Mouse (Mus musculus): ENCODE data around the gene Lrig2.

The Lrig2 gene

DNA sequence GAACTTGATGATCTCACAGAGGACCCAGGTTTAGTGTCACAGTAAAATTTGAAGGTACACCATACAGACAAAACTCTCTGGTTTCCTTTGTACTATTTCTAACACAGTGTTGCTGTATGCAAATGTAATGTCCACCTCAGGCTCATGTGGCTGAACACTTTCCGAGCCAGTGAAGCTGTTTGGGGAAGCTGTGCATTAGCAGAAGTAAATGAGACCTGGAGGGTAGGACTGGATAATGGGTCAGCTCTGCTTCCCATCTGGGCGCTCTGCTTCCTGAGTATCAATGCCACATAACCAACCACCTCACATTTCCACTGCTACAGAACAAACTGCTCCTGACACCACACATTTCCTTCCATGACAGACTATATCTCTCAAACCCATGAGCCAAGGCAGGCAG is 10.1 kb downstream of the Lrig2 start:
- DNase-seq, result no peak

DNA sequence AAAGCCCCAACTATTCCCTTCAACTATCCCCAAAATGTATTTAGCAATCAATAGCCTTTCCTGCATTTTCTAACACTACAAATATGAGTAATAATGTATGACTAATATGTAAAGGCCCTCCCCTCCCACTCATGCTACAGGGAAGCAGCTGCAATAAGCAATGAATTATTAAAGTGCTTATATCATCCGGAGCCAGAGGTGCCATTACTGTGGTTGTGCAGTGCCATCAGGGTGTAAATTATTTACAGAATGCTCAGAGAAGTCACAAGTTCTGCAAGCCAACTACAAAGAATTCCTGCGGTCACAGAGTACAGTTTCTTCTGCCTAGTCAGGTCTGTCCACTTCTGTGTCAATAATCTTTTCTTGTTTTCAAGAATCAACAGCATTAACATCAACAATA is 10.8 kb downstream of the Lrig2 start:
- DNase-seq, result peak; percentile 25

DNA sequence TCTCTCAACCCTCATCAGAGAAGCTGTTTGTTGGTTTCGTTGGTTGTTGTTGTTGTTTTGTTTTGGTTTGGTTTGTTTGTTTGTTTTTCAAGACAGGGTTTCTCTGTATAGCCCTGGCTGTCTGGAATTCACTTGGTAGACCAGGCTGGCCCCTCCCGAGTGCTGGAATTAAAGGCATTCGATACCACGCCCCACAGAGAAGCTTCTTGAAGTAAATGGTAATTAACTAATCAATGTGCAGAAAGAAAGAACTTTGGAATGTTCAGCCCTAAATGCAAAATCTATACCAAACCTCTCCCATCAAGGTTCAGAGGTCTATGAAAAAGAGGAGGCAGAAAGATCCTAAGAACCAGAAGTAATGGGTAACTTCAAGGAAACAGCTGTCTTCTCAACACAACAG is 15.5 kb downstream of the Lrig2 start:
- DNase-seq, result no peak

DNA sequence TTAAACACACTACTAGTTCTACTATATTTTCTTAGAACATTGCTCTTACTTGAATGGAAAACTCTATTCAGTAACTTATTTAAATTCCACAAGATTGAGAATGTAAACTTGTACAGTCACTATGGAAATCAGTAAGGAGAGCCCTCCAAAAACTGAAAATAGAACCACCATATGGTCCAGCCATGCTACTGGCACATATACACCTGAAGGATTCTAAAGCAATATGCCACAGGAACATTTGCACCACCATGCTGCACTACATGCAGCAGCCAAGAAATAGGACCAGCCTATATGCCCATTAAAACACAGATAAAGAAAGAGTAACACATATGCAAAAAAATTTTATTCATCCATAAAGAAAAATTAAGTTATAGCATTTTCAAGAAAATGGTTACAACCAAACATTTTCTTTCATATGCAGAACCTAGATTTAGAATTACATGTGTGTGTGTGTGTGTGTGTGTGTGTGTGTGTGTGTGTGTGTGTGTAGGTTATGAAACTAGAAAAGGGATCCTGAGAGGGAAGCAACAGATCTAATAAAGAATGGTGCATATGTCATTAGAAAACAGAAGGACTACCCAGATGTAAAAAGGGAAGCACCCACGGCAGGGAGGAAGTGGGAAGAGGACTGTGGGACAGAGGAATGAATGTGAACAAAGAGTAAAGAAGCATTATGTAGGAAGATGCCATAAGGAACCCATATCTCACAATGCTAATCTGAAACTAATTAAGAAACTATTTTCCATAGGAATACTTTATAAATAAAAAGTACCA is 30.6 kb downstream of the Lrig2 start:
- DNase-seq, result no peak

DNA sequence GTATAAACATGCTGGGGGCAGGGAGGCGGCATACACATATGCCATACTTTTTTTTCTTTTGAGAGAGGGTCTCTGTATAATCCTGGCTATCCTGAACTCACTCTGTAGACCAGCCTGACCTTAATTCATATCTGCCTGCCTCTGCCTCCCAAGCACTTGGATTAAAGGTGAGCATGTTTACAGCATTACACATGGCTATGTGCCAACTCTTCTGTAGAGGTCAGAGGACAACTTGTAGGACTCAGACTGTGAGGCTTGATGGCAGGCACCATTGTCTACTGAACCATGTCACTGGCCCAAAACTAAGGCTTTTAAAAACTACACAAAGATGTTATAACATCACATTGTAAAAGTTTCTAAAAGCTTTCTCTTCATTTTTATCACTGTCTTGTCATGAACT is 33.7 kb downstream of the Lrig2 start:
- no peak for DNase-seq

DNA sequence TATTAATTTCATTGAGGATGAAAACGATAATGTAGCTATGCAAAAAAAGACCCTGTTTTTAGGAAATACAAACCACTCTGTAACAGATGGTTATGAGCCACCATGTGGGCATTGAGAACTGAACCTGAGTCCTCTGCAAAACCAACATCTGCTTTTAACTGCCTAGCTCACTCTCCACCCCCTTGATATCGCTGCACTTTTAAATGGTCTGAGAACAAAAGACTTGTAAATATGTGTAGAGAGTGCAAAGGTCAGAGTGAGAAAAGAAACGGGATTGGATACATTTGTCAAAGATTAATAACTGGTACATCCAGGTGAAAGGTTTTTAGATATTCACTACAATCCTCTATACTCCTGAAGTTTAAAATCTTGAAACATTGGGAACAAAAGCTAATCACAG is 42.3 kb downstream of the Lrig2 start:
- DNase-seq, result no peak

DNA sequence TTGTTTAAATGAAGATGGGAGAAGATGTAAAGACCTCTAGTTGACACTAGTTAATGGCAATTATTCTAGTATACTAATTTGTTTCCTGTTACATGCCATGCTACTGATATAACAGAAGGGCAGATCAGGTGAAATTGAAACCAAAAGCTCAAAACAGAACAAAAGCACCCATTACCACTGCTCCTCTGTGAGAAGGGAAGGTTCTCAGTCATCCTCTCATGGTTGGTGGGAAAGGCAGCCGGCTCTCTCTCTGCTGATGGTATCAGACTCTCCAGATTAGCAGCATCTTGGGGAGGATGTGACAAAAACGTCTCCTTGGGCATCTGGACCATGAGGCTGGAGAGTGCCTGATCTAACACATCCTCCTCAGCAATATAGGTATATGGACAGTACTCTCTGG is 50.5 kb downstream of the Lrig2 start:
- no peak for DNase-seq

DNA sequence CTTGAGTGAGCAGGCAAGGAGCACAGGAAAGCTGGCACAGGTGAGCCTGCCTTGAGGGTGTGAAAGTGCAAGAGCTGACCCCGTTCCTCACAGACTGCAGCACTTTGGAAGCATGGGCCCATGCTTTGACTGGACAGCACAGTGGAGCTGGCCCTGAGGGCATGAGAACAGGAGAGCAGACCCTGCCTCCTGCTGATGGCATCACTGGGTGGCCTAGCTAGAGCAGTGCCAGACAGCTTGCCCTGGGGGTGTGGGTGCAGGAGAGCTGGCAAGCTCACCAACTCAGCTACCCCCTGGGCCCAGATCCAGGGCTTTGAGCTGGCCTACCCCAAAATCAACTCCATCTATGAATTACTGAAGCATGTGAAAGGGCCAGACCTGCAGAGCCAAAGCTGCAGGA is 53.1 kb downstream of the Lrig2 start:
- DNase-seq, result no peak

DNA sequence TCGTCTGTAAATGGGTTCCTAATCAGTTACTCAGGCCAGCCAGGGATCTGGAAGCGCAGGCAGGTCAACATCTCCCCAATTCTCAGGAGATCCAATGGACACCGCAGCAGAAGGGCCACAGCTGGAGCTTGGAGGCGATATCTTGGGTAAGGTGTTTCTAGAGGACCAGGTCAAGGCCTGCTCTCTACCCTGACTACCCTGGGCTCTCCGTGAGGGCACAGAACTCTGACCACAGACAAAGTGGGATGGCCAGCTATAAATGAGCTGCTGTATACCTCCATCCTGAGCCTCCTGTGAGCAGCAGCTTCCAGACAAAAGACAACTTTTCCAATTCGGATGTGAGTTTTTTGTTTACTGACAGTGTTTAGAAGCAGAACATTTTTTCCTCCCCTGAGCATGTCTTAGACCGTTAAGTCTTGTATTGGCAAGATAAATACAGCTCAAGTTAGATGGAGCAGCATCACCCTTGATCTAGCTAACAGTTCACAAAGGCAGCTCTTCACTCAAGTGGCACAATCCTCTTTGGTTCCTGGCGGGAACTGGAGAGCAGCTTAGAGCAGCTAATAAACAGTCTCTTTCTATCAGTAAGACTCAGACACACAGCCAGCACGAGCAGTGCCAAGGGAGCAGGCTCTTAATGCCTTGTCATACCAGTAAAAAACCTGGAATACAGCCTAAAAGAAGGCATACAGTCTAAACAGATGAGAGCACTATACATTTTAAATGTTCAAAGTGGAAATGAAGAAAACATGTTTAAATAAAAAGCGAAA is 56.0 kb downstream of the Lrig2 start:
- DNase-seq, result no peak

DNA sequence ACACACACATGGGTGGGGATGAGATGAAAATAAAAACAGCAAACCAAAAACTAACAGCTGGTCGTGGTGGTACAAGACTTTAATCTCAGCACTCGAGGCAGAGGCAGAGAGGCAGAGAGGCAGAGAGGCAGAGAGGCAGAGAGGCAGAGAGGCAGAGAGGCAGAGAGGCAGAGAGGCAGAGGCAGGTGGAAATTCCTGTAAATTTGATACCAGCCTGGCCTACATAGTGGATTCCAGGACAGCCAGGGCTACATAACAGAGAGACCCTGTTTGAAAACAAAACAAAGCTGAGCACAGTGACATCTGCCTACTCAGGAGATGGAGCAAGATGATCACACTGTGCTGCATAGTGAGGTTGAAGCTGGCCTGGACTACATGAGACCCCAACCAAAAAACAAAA is 64.5 kb downstream of the Lrig2 start:
- DNase-seq, result no peak

DNA sequence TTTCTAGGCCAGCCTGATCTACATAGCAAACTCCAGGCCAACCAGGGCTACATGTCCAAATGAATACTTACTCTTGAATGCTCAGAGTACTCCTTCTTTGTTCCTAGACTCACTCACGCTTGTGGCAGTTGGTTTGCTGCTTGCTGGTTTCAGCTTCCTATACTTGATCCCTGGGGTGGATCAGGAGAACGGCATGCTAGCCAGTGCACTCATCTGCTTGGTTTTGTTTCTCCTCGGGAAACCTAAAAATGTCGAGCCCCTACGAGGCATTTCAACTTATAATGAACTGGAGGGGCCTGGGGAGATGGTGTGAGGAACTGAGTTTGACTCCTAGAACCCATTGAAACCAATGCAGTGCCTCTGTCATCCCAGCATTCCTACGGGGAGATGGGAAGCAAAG is 65.0 kb downstream of the Lrig2 start:
- no peak for DNase-seq

DNA sequence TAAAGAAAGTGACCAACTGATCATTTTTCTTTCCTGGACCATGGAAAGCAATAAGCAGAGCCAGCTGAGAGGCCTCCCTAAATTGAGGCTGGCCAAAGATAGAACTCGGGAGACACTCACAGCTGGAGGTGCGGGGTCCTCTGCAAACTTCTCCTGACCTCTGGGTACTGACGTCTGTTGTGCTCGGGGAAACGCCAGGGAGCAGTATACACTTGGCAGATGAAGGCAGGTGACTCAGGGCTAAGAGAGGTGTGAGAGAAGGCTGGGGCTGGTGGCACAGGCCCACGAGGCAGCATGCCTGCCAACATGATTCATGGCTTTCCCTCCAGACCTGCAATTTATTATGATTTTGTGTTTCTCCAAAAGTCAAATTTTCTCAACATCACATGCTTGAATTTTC is 66.1 kb downstream of the Lrig2 start:
- DNase-seq, result no peak

DNA sequence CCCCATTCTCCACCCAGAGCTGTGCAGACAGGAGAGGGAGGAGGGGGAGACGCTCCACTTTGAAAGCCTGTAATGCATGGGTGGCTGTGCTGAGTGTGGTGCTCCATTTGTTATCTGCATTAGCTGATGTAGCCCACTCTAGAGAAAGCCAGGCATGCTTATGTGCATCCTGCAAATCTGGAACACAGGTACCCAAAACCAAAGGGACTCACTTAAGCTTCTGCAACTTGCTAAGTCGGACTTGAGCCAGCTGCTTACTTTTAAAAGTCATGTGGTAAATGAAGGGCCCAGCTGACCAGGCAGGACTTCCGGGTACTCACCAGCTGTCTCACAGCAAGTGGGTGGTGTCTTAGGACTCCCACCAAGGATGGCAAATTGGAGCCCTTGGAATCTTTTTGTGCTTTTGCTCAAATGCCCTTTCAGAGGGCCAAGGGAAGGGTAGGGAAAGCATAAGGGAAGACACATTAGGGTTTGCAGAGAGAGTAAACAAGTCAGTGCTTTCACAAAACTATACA is 66.7 kb downstream of the Lrig2 start:
- no peak for DNase-seq

DNA sequence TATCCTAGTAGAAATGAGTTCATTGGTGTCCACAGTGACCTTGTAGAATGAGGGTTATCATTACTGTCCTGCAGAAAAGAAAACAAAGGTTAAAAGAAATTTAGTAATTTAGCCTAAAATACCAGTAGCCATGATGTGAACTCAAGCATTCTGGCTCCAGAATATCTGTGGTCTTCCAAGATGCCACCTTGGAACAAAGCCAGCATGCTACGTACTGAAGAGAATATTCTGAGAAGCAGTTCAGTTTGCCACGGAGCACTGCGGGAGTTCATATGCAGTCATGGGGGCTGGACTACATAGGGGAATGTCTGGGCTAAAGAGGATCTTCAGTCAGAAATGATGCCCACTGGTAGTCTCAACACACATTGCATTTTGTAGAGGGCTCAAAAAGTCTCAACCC is 67.6 kb downstream of the Lrig2 start:
- no peak for DNase-seq

DNA sequence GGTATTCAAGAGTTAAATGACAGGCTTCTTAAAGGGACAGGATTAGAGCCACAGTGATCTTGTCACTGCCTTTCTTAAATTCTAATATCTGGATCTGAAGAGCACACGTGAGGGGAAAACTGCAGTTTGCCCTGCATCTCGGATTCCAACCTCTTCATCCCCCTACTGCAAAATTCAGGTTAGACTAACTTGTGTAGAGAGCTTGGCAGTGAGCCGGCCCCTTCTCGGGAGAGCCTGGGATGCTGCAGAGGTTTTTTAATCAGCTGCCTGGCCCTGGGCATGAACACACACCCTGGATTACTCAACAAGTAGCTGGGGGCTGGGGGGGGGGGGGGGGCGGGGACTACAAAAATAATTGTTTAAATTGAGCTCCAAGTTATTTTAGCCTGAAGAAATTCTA is 69.4 kb downstream of the Lrig2 start:
- no peak for DNase-seq

DNA sequence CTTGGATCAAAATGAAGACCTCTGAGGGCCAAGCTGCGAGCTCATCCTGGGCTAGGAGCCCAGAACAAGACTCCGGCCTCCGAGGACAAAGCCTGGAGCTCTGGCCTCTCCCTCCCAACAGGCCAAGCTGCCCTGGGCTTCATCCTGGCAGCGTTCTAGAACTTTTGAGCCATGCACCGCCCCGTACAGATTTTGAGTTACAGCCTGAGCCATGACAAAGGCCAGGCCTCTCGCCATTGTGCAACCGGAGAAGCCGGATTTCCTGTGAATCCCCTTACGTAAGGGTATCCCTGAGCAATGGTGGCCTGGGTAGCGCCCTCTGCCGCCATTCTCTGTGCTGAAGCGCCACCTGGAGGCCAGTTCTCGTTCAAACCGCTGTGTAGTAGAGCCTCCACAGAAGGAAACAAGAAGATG is 69.8 kb downstream of the Lrig2 start:
- peak; percentile 94 for DNase-seq

DNA sequence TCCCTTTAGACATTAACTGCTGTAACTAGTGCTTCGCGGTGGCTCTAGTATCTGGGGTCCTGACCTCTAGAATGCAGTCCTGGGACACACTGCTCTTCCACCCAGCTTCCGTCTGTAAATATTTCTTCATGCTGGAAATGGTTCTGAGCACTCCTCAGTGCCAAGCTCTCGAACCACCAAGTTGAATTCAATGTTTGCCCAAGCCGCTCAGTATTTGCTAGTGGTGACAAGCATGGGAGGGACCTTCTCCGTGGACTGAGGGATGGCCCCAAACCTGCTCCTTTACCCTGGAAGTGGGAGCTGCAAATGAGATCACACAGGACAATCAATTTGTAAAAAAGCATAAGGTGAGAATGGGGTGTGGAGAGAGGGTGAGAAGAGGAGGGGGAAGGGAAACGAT is 70.3 kb downstream of the Lrig2 start:
- no peak for DNase-seq

DNA sequence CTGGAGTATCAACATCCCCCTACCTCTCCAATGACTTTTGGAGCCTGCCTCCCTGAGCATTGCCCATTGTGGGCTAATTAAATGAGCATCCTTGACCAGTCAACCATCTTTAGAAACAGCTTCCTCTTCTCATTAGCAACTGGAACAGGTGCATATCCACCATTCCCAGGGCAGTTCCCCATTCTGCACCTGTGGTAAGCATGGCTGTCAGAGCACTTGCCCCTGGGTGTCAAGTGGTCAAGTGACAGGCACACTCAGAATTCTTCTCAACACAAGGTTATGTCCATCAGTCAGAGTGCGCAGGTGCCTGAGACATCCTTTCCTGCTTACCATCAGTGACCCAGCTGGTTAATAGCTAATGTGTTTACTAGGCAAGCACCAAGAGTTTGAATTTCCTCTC is 72.9 kb downstream of the Lrig2 start:
- no peak for DNase-seq

DNA sequence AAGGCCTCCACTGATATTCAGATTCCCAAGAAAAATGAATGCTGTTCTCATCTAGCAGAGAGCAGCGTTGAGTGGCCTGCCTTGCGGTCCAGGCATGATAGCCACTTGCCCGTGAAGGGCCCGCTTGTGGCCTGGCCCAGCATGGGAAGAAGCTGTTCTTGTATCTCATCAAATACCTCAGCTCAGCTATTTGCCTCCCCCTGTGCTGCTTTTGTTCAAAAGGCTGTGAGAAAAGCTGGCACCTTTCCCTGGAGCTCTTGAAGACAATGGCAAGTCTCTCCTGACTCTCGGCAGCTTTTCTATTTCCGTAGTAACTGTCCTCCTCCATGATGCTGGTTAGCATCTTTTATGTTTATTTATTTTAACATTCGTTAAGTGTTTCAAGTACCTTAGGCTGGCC is 74.1 kb downstream of the Lrig2 start:
- peak; percentile 48 for DNase-seq

DNA sequence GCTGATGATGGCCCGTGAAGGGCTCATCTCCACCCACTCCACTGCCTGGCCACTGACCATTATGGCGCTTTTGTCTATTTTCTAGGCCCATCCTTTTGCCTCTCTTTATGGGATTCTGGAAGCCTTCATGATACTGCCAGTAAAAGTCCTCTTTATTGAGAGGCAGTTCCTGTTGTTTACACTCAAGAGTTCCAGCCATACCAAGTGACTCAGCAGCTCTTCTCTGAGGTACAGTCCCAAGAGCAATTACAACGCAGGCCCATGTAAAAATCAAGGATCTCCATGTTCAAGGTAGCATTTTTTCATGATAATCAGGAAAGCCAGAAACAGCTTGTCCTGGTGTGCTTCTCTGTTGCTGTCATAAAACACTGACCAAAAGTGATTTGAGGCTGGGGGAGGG is 75.8 kb downstream of the Lrig2 start:
- no peak for DNase-seq

DNA sequence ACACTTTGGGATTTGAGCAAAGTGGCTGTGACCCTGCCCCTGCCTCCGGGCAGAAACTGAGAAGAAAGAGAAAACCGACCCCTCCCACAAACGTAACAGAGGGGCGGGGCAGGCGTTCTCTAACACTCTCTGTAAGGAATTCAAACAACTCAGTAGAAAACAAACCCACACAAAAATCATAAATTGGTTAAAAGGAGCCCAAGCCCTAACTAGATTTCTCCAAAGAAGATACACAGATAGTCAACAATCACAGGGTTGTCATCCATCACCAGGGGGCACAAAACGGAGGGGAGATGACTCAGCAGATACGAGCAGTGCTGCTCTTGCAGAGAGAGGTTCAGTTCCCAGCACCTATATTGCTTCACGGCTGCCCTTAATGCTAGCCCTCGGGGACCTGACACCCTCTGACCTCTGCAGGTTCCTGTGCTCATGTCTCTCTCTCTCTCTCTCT is 77.4 kb downstream of the Lrig2 start:
- peak; percentile 40 for DNase-seq

DNA sequence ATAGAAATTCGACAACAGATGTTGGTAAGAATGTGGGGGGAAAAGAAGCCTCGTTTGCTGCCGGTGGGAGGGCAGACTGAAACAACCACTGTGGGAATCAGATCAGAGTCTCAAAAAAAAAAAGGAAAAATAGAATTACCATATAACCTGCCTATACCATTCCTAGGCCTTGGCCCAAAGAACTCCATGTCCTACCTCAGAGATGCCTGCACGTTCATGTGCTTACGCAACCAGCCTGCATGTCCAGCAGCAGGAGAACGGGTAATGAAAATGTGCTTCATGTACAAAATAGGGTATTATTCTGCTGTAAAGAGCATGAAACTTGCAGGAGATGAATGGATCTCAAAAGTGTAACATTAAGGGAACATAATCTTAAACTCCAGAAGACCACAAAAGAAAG is 79.1 kb downstream of the Lrig2 start:
- DNase-seq, result no peak

DNA sequence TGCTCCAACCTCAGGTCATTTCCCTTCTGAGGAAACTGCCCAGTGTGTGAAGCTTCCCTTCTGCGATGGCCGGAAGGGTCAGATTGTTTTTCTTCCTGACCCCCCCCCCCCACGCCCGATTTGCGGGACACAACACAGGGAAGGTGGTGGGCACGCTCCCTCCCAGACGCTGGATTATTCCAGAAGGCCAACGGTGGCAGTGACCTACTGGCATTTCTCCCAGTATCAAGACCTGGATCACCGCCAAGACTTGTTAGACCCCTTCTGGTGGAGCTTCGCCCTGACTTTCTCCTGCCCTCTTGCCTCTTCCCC is 79.9 kb downstream of the Lrig2 start:
- DNase-seq, result peak; percentile 82

DNA sequence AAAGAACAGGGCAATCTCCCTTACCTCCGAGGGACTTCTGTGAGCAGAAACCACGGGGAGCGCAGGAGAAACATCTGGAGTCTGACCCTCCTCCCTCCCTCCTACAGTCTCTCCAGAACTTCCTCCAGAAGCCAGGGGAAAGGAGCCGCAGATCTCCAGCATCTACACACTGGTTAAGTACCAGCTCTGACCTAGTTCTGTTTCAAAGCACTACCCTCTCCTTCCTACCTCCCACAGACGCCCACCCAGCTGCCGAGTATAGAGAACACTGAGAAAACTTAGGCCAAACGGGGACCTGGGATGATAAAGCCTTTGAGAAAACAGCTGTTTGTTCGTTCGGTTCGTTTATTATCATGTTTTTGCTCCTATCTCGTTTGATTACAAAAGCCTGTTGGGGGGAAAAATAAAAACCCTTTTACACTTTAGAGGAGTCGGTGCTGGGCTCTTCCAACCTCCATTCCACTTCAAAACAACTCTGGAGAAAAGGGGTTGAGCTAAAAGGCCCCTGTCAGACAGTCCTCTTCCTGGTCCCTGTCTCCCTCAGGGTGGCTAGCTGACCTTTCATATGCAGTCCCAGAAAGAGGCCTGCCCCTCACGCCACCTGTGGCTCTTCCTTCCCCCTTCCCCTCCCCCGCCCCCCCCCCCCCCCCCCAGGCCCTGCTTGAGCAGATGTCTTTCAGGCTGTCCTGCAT is 80.4 kb downstream of the Lrig2 start:
- DNase-seq, result peak; percentile 54

Data from retina, postnatal 1 day (tissue).